Mouse (Mus musculus): ENCODE measurements around the gene Pecam1. TPM values are rescaled to one million over a fixed set of nuclear protein-coding genes. Genes with fewer than 3 reads are reported as not detected.

Gene Pecam1
- polyA plus RNA-seq, 1 experiment from 2014 or later = 20.2 TPM

DNA sequence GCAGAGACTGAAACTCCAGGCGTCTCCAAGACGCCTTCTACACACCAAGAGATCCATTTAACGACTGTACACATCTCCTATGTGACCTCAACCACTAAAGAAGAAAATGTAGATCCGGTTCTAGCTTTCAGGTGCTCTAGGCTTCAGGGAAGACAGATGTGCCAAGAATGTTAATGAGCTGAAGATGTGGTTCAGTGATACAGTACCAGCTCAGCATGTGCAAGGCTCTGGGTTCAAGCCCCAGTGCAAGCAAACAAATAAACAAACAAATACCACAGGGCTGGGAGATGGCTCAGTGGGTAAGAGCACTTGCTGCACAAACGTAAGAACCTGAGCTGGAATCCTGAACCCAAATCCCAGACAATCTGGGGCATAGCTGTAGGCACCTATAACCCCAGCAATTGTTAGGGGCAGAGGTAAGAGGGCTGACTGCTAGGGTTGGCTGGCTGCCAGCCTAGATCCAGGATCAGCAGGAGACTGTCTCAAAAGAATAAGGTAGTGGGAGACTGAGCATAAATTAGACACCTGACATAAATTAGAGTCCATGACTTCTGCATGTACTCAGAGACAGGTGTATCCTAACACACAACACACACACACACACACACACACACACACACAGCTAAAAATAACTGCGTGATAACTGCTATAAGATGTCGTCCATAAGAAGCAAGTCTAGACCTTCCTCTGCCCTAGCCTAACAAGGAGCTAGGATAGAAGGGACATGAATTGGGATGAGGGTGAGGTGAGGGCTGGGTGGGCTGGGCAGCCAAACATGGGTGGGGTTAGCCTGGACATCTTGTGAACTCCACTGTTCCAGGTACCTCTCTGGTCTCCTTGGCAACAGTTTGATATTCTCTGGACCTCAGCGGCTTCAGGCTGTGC is 76.5 kb downstream of the Pecam1 start:
- TF ChIP-seq CTCF (IDR thresholded peaks at IDR 0.05; ENCODE audit: low read depth) (no peak), EP300 (optimal IDR thresholded peaks at IDR 0.05) (no peak)
- H3K4me3 ChIP-seq (ENCODE audit: low read depth, low read length) = no peak overlapping the region
- peaks cover 6% of the 10 kb centered on the region; the same call in 1 of the 2 replicates for H3K4me1 ChIP-seq (replicated peaks; ENCODE audit: control insufficient read depth, insufficient read depth)
- H3K27me3 ChIP-seq (ENCODE audit: control insufficient read depth, insufficient read depth, low read length) = no peaks in the 10 kb centered on the region
- no peaks in the 10 kb centered on the region for H3K36me3 ChIP-seq (ENCODE audit: control insufficient read depth, insufficient read depth, low read length)
- ATAC-seq (ENCODE audit: low FRiP score, low TSS enrichment) (no peak), DNase-seq (ENCODE audit: low spot score) (no peak)
- peak overlapping the region; percentile 44 for H3K4me2 ChIP-seq (replicated peaks; ENCODE audit: low read depth)
- peak overlapping the region; percentile 89 for H3K27ac ChIP-seq (replicated peaks)
- no peaks in the 10 kb centered on the region for H3K9me3 ChIP-seq (ENCODE audit: control insufficient read depth, low read length)
- 0 out of 2 replicates have a peak overlapping the region, but pooled peaks have one; percentile 18 for H3K9ac ChIP-seq (ENCODE audit: low read length)
- 55% methylated on average over 8 of the region's 8 CpGs for WGBS

DNA sequence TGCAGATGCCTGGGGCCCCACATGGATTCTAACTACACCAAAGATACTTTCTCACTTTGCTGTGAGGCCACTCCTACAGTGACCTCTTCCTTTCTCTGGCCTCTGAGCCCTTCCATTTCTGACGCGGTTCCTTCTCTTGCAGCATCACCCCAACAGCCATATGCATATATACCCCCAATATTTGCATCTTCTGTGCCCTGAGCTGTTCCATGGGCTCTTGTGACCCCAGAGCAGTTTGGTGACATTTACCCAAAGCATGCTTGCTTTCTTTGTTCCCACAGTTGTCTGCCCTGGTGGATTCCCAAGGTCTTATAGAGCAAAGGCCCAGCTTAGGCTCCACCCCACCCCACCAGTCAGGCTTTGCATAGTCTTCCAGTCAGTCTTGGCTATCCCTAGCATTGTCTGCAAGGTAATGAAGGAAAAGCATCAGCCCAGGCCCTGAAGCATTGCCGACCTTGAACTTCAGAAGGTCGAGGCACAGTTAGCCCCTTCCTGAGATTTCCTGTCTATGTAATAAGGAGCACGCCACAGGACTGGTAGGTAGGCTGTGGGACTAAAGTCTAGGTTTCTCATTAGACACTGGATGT is 77.4 kb downstream of the Pecam1 start:
- no peaks in the 10 kb centered on the region for H3K9me3 ChIP-seq (ENCODE audit: control insufficient read depth, low read length)
- DNase-seq (ENCODE audit: low spot score) = no peak
- peaks cover 6% of the 10 kb centered on the region; the same call in 1 of the 2 replicates for H3K4me1 ChIP-seq (replicated peaks; ENCODE audit: control insufficient read depth, insufficient read depth)
- H3K27ac ChIP-seq (replicated peaks) = no peak overlapping the region
- H3K27me3 ChIP-seq (ENCODE audit: control insufficient read depth, insufficient read depth, low read length) = no peaks in the 10 kb centered on the region
- TF ChIP-seq EP300 (optimal IDR thresholded peaks at IDR 0.05) (no peak), CTCF (IDR thresholded peaks at IDR 0.05; ENCODE audit: low read depth) (no peak)
- no peaks in the 10 kb centered on the region for H3K36me3 ChIP-seq (ENCODE audit: control insufficient read depth, insufficient read depth, low read length)
- no peak overlapping the region for H3K4me3 ChIP-seq (ENCODE audit: low read depth, low read length)
- WGBS = 73% methylated on average over 5 of the region's 5 CpGs
- no peak for ATAC-seq (ENCODE audit: low FRiP score, low TSS enrichment)
- no peak overlapping the region for H3K9ac ChIP-seq (ENCODE audit: low read length)
- no peak overlapping the region for H3K4me2 ChIP-seq (replicated peaks; ENCODE audit: low read depth)

DNA sequence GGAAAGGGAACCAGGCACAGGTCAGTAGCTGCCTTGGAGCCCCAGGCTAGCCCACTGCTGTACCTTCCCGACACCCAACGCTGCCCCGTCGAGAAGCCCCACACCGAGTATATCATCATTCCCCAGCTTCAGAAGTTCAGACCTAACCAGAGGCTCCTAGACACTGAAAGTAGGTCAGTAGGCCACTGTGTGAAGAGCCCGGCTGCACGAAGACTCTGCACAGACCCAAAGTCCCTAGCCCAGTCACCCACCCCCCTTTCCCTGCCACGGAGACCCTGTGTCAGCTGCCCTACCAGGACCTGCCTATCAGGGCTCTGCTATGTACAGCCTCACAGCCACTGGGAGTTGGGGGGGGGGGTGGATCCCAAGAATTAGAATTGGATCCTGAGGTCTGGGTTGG is 78.6 kb downstream of the Pecam1 start:
- H3K4me2 ChIP-seq (replicated peaks; ENCODE audit: low read depth) = no peak overlapping the region
- DNase-seq (ENCODE audit: low spot score) = no peak
- 87% methylated on average over 8 of the region's 8 CpGs for WGBS
- H3K4me3 ChIP-seq (ENCODE audit: low read depth, low read length) = no peak overlapping the region
- no peak overlapping the region for H3K9ac ChIP-seq (ENCODE audit: low read length)
- H3K27me3 ChIP-seq (ENCODE audit: control insufficient read depth, insufficient read depth, low read length) = no peaks in the 10 kb centered on the region
- no peaks in the 10 kb centered on the region for H3K36me3 ChIP-seq (ENCODE audit: control insufficient read depth, insufficient read depth, low read length)
- TF ChIP-seq EP300 (optimal IDR thresholded peaks at IDR 0.05) (no peak), CTCF (IDR thresholded peaks at IDR 0.05; ENCODE audit: low read depth) (no peak)
- H3K9me3 ChIP-seq (ENCODE audit: control insufficient read depth, low read length) = no peaks in the 10 kb centered on the region
- no peak for ATAC-seq (ENCODE audit: low FRiP score, low TSS enrichment)
- H3K4me1 ChIP-seq (replicated peaks; ENCODE audit: control insufficient read depth, insufficient read depth) = 0 out of 2 replicates have a peak, but pooled peaks cover 4% of the 10 kb centered on the region
- H3K27ac ChIP-seq (replicated peaks) = no peak overlapping the region

DNA sequence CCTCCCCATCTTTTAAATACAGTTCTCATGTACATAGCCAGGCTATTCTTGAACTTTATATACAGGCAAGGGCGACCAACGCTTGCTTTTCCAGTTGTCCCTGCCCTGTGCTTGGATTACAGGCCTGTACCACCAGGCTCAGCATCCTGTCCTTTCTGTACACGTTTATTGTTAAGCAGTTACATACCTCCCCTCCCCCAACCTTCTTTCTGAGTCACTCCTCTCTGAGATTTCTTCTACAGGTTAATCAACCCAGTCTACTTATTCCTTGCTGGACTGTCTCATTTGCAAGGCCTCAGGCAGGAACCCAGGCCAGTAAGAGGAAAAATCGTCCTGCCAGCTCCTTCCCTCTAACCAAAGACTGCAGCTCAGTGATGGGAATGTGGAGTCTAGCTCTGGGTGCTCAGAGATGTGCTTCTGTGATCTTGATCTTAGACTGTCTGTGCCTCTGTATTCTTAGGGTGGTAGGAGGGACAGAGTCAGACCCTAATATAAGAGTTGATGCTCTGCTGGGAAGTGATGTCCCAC is 79.4 kb downstream of the Pecam1 start:
- H3K27ac ChIP-seq (replicated peaks) = no peak overlapping the region
- 0 out of 2 replicates have a peak, but pooled peaks cover 4% of the 10 kb centered on the region for H3K4me1 ChIP-seq (replicated peaks; ENCODE audit: control insufficient read depth, insufficient read depth)
- H3K9me3 ChIP-seq (ENCODE audit: control insufficient read depth, low read length) = no peaks in the 10 kb centered on the region
- TF ChIP-seq EP300 (optimal IDR thresholded peaks at IDR 0.05) = no peak
- no peak for TF ChIP-seq CTCF (IDR thresholded peaks at IDR 0.05; ENCODE audit: low read depth)
- no peak for DNase-seq (ENCODE audit: low spot score)
- no peaks in the 10 kb centered on the region for H3K27me3 ChIP-seq (ENCODE audit: control insufficient read depth, insufficient read depth, low read length)
- no peak for ATAC-seq (ENCODE audit: low FRiP score, low TSS enrichment)
- no peaks in the 10 kb centered on the region for H3K36me3 ChIP-seq (ENCODE audit: control insufficient read depth, insufficient read depth, low read length)
- H3K4me2 ChIP-seq (replicated peaks; ENCODE audit: low read depth) = no peak overlapping the region
- no peak overlapping the region for H3K4me3 ChIP-seq (ENCODE audit: low read depth, low read length)
- H3K9ac ChIP-seq (ENCODE audit: low read length) = no peak overlapping the region
- 50% methylated on average over 4 of the region's 4 CpGs for WGBS

DNA sequence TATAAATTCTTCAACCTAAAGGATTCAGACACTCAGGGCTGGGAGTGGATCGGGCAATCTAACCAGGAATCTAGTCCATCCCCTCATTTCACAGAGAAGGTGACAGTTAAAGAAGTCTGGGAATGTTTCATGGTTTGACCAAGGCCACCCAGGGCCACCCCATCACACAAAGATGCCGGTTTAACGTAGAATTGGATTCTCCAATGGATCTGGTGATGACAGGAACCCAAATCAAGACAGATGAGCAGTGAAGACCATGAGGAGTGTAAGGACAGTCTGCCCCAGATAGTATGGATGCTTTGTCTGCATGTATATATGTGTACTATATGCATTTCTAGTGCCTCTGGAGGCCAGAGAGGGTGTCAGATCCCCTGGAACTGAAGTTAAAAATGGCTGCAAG is 80.2 kb downstream of the Pecam1 start:
- H3K27ac ChIP-seq (replicated peaks) = no peak overlapping the region
- no peaks in the 10 kb centered on the region for H3K36me3 ChIP-seq (ENCODE audit: control insufficient read depth, insufficient read depth, low read length)
- H3K9me3 ChIP-seq (ENCODE audit: control insufficient read depth, low read length) = no peaks in the 10 kb centered on the region
- TF ChIP-seq CTCF (IDR thresholded peaks at IDR 0.05; ENCODE audit: low read depth) (no peak), EP300 (optimal IDR thresholded peaks at IDR 0.05) (no peak)
- DNase-seq (ENCODE audit: low spot score) (no peak), ATAC-seq (ENCODE audit: low FRiP score, low TSS enrichment) (no peak)
- 0 out of 2 replicates have a peak, but pooled peaks cover 3% of the 10 kb centered on the region for H3K4me1 ChIP-seq (replicated peaks; ENCODE audit: control insufficient read depth, insufficient read depth)
- no peak overlapping the region for H3K9ac ChIP-seq (ENCODE audit: low read length)
- H3K4me2 ChIP-seq (replicated peaks; ENCODE audit: low read depth) = no peak overlapping the region
- no peaks in the 10 kb centered on the region for H3K27me3 ChIP-seq (ENCODE audit: control insufficient read depth, insufficient read depth, low read length)
- no peak overlapping the region for H3K4me3 ChIP-seq (ENCODE audit: low read depth, low read length)
- 76% methylated on average over 3 of the region's 3 CpGs for WGBS

DNA sequence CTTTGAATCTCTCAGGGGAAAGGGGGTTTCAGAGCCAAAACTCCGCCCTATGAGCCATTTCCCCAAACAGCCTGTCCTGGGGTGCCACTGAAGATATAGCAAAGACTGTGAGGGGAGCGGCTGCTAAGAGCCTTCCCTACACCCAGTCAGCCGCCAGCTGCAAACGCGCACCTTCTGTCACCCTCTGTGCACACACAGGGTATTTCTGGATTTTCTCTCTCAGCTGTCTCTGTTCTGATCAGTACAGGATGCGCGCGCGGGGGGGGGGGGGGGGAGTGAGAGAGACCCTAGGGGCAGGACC is 80.6 kb downstream of the Pecam1 start:
- no peak overlapping the region for H3K4me2 ChIP-seq (replicated peaks; ENCODE audit: low read depth)
- no peak overlapping the region for H3K27ac ChIP-seq (replicated peaks)
- DNase-seq (ENCODE audit: low spot score) (no peak), ATAC-seq (ENCODE audit: low FRiP score, low TSS enrichment) (no peak)
- TF ChIP-seq EP300 (optimal IDR thresholded peaks at IDR 0.05) = no peak
- no peak for TF ChIP-seq CTCF (IDR thresholded peaks at IDR 0.05; ENCODE audit: low read depth)
- H3K4me1 ChIP-seq (replicated peaks; ENCODE audit: control insufficient read depth, insufficient read depth) = no peaks in the 10 kb centered on the region
- H3K27me3 ChIP-seq (ENCODE audit: control insufficient read depth, insufficient read depth, low read length) = no peaks in the 10 kb centered on the region
- H3K4me3 ChIP-seq (ENCODE audit: low read depth, low read length) = no peak overlapping the region
- no peak overlapping the region for H3K9ac ChIP-seq (ENCODE audit: low read length)
- WGBS = 22% methylated on average over 5 of the region's 9 CpGs
- H3K36me3 ChIP-seq (ENCODE audit: control insufficient read depth, insufficient read depth, low read length) = no peaks in the 10 kb centered on the region
- no peaks in the 10 kb centered on the region for H3K9me3 ChIP-seq (ENCODE audit: control insufficient read depth, low read length)
